Mouse (Mus musculus) testis, adult 2 months (tissue): ENCODE data around the gene Cdk9. TPM values are rescaled to one million over a fixed set of nuclear protein-coding genes. Genes with fewer than 3 reads are reported as not detected.
A peak's percentile ranks its signal among the peaks of the same experiment; 100 is the strongest.

Source experiments
- H3K27ac ChIP-seq: fragments of 200-500 bp; 2 replicates; pipeline ENCODE4 v1.5.1; 2012; ENCODE audit warnings: low read depth, low read length; ENCODE audit not compliant: control insufficient read depth, insufficient read depth
- H3K27me3 ChIP-seq: fragments of 200-500 bp; 2 replicates; pipeline ENCODE4 v1.6.1; 2012; ENCODE audit warnings: mild to moderate bottlenecking, low read length, moderate library complexity; ENCODE audit not compliant: control insufficient read depth, insufficient read depth
- H3K36me3 ChIP-seq: fragments of 200-500 bp; 2 replicates; pipeline ENCODE4 v1.6.1; 2012; ENCODE audit warnings: mild to moderate bottlenecking, low read length; ENCODE audit not compliant: control insufficient read depth, insufficient read depth
- H3K4me1 ChIP-seq: fragments of 200-500 bp; 2 replicates; pipeline ENCODE4 v1.6.1; 2012; ENCODE audit warnings: low read length; ENCODE audit not compliant: control insufficient read depth, insufficient read depth
- H3K4me3 ChIP-seq: fragments of 200-500 bp; 2 replicates; pipeline ENCODE4 v1.5.1; 2012; ENCODE audit warnings: low read depth, mild to moderate bottlenecking, low read length, moderate library complexity, mixed read lengths; ENCODE audit not compliant: control insufficient read depth
- CTCF ChIP-seq: fragments of 200-500 bp; IDR thresholded peaks from 2 replicates; pipeline ENCODE4 v1.5.1; 2012; ENCODE audit warnings: low read depth, mild to moderate bottlenecking, inconsistent platforms, low read length, moderate library complexity; ENCODE audit not compliant: control insufficient read depth, insufficient read depth, insufficient replicate concordance
- POLR2A ChIP-seq: fragments of 200-500 bp; IDR thresholded peaks from 2 replicates; pipeline ENCODE4 v1.6.1; 2012; ENCODE audit warnings: low read depth, mild to moderate bottlenecking, inconsistent platforms, low read length, moderate library complexity; ENCODE audit not compliant: control insufficient read depth
- polyA plus RNA-seq: library from polyadenylated mRNA; depleted of rRNA; stranded (reverse); fragments of >200 nt; gene quantifications from 2 replicates; pipeline ENCODE4 v1.2.3, GENCODE M21; 2012; rRNA removed

The Cdk9 gene
- polyA plus RNA-seq, 1 experiment: 121 TPM

DNA sequence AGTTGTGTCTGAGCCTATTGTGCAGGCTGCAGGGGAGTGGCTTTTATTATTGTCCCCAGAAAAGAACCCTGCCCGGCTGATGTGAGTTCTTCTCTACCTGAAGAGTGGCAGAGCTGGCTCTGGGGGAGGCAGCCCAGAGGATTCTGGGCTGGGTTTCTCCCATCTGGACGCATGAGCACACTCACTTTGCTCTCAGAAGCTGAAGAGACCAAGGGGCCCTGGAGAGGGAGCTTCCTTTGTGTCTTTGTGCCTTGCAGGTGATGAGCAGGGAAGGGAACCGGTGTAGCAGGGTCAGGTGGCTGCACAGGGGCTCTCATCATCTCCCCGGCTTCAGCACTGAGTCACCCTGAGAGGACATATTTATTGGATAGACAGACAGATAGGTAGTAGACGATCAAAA, 50.6 kb downstream of the Cdk9 start:
- no peak for TF ChIP-seq POLR2A
- TF ChIP-seq CTCF: no peak
- Histone ChIP-seq H3K27ac (0 out of 2 replicates have a peak overlapping the region, but pooled peaks have one; percentile 15), H3K27me3 (no peaks in the 10 kb centered on the region), H3K36me3 (no peaks in the 10 kb centered on the region), H3K4me3 (no peak overlapping the region), H3K4me1 (peaks cover 3% of the 10 kb centered on the region; the same call in 1 of the 2 replicates)

GRCm38 (mm10) chr2:32661509-32662107, 51.3 kb downstream of the Cdk9 start:
- peaks cover 3% of the 10 kb centered on the region; the same call in 1 of the 2 replicates for H3K4me1 ChIP-seq
- no peak for TF ChIP-seq CTCF
- no peak for TF ChIP-seq POLR2A
- no peak overlapping the region for H3K4me3 ChIP-seq
- 0 out of 2 replicates have a peak overlapping the region, but pooled peaks have one; percentile 15 for H3K27ac ChIP-seq
- H3K27me3 ChIP-seq: no peaks in the 10 kb centered on the region
- no peaks in the 10 kb centered on the region for H3K36me3 ChIP-seq

- peaks cover 3% of the 10 kb centered on the region; the same call in 1 of the 2 replicates for H3K4me1 ChIP-seq
- no peaks in the 10 kb centered on the region for H3K27me3 ChIP-seq
- TF ChIP-seq CTCF (no peak), POLR2A (no peak)
- H3K4me3 ChIP-seq: no peak overlapping the region
- no peak overlapping the region for H3K27ac ChIP-seq
- no peaks in the 10 kb centered on the region for H3K36me3 ChIP-seq
Observed at GRCm38 (mm10) chr2:32658873-32659272, 54.0 kb downstream of the Cdk9 start.

GRCm38 (mm10) chr2:32655826-32656225, 57.0 kb downstream of the Cdk9 start:
- no peaks in the 10 kb centered on the region for H3K4me1 ChIP-seq
- H3K27me3 ChIP-seq: no peaks in the 10 kb centered on the region
- TF ChIP-seq CTCF: no peak
- no peak for TF ChIP-seq POLR2A
- H3K4me3 ChIP-seq: no peak overlapping the region
- peak overlapping the region; percentile 26; the same call in 1 of the 2 replicates for H3K27ac ChIP-seq
- H3K36me3 ChIP-seq: no peaks in the 10 kb centered on the region

Other genes starting within 250 kb of the Cdk9 start
- 15.4 and 17.6 TPM in 2 replicates for gene Fam102a, start 177.7 kb downstream of the Cdk9 start, polyA plus RNA-seq
- gene Dpm2, start 142.2 kb downstream of the Cdk9 start, polyA plus RNA-seq: 100 and 110 TPM in 2 replicates
- 39.7 and 47.8 TPM in 2 replicates for gene Pip5kl1, start 138.3 kb downstream of the Cdk9 start, polyA plus RNA-seq
- 2.2 and 2.3 TPM in 2 replicates for gene 9430097D07Rik, start 137.4 kb downstream of the Cdk9 start, polyA plus RNA-seq
- 1.4 and 1.6 TPM in 2 replicates for gene St6galnac4, start 126.0 kb downstream of the Cdk9 start, polyA plus RNA-seq
- 17.6 and 24.7 TPM in 2 replicates for gene St6galnac6, start 113.4 kb downstream of the Cdk9 start, polyA plus RNA-seq
- 172 and 177 TPM in 2 replicates for gene Ak1, start 91.3 kb downstream of the Cdk9 start, polyA plus RNA-seq
- 6.5 and 7.9 TPM in 2 replicates for gene Eng, start 66.5 kb downstream of the Cdk9 start, polyA plus RNA-seq
- 39.4 and 45.3 TPM in 2 replicates for gene Fpgs, start 8.9 kb downstream of the Cdk9 start, polyA plus RNA-seq
- gene Sh2d3c, start 8.0 kb upstream of the Cdk9 start, polyA plus RNA-seq: 1.9 and 2.3 TPM in 2 replicates
- gene 6330409D20Rik, start 27.9 kb upstream of the Cdk9 start, polyA plus RNA-seq: 0.10 and 0.16 TPM in 2 replicates
- gene Tor2a, start 44.2 kb upstream of the Cdk9 start, polyA plus RNA-seq: 17.9 and 18.3 TPM in 2 replicates
- 132 and 146 TPM in 2 replicates for gene Ttc16, start 62.6 kb upstream of the Cdk9 start, polyA plus RNA-seq
- gene Ptrh1, start 62.7 kb upstream of the Cdk9 start, polyA plus RNA-seq: 24.7 and 34.2 TPM in 2 replicates
- 51.6 and 54.7 TPM in 2 replicates for gene Cfap157, start 71.4 kb upstream of the Cdk9 start, polyA plus RNA-seq
- gene Stxbp1, start 134.2 kb upstream of the Cdk9 start, polyA plus RNA-seq: 12.9 and 15.2 TPM in 2 replicates
- 2.0 and 3.1 TPM in 2 replicates for gene Fam129b, start 163.0 kb upstream of the Cdk9 start, polyA plus RNA-seq
- 151 and 167 TPM in 2 replicates for gene Rpl12, start 248.5 kb upstream of the Cdk9 start, polyA plus RNA-seq
- gene Lrsam1, start 248.5 kb upstream of the Cdk9 start, polyA plus RNA-seq: 4.6 and 5.3 TPM in 2 replicates